Mouse (Mus musculus): ENCODE measurements around the gene Slc6a16. TPM values are rescaled to one million over a fixed set of nuclear protein-coding genes. Genes with fewer than 3 reads are reported as not detected.

Slc6a16 gene
- total RNA-seq, 2 experiments from 2014 or later = not detected

DNA sequence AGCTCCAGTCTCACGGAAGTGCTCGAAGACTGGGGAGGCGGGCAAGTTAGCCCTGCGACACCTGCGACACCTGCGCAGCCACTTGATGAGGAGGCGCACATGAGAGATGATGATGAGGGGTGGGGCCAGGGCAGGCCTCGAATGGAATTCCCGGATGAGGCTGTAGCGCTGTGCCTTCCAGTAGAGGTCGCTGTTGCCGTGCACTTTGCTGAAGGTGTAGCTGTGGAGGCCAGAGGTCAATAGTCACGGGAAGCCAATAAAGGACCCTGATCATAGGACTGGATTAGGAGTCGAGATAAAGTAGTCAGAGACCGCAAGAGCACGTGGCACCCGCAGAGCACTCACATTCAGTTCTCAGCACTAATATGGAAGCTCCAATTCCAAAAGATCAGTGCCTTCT lies 64.4 kb downstream of the Slc6a16 start:
- peak; percentile 41 to 55 for DNase-seq
- intact Hi-C loops (cut with DNase I) = loop anchor here (5.0 kb wide), 1 partner anchor 82 kb away; no protein-coding TSS in a partner anchor

DNA sequence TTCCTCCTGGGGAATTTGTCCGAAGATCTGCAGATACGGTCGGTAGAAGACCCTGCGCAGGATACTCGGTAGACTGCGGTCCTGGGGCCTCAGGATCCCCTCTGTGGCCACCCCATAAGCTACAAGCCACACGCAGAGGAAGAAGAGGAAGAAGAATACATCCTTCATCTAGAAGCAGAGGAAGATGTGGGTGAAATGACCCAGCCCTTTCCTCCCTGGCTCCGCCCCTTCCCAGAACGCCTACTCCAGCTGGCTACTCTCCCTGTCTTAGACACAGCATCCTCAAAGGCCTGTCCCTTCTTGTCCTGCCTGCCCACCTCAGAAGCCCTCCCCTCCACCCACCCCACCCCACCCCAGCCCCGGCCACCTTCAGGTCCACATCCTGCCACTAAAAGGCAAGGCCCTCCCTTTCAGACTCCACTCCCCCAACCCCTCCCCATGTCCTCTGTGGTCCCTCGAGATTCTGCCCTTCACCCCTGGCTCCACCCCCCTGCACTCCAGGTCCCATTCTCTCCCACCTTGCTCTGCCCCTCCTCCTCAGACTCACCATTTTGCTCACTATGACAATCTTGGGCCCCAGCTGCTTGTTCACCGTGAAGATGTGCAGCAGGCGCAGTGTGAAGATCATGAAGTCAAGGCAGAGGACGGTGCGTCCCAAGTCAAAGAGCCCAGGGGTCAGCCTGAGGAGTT lies 67.8 kb downstream of the Slc6a16 start:
- DNase-seq = no peak
- intact Hi-C loops (cut with DNase I) = loop anchor here (5.0 kb wide), 1 partner anchor 79 kb away; no protein-coding TSS in a partner anchor

DNA sequence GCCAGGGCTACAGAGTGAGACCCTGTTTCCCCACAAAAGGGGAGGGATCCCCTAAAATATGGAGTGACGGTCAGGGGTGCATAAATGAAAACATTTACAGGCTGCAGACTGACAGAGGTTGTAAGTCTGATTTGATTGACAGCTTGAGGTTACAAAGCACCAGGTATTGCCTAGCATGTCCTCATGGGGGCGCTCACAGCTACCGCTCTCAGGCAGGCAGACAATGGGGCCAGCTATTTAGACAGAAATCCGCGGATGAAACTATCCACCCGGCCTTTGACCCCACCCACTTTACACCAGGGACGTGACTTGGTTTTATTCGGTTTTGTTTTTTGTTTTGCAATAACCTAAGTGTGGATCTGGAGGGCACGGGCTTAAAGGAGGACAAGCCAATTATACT lies 68.6 kb downstream of the Slc6a16 start:
- intact Hi-C loops (cut with DNase I) = loop anchor here (5.0 kb wide), 1 partner anchor 78 kb away; no protein-coding TSS in a partner anchor
- DNase-seq = peak; percentile 46 to 48

- no peak for DNase-seq
Measured at GRCm38 (mm10) chr7:45312023-45312422, 71.1 kb downstream of the Slc6a16 start.

GRCm38 (mm10) chr7:45312686-45313453 lies 72.0 kb downstream of the Slc6a16 start:
- intact Hi-C loops (cut with DNase I) = no loop called here
- DNase-seq = no peak

More at GRCm38 (mm10) chr7:45312023-45312422, 71.1 kb downstream of the Slc6a16 start:
- intact Hi-C loops (cut with DNase I) = no loop called here

DNA sequence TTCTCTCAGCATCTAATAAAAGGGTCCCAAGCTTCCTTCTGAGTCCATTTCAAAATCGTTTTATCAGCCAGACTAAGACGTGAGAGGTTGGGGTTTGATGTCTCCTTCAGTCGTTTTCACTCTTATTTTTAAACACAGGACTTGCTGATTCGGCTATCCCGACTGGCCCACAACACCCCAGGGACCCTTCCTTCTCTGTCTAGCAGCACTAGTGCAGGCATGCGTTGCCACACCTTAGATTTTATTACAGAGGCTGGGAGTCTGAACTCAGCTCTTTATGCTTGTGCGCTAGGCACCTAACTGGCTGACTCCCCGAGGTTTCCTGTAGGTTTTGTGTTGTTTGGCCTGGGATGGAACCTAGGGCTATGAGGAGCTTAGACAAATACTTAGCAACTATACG lies 72.6 kb downstream of the Slc6a16 start:
- DNase-seq = no peak

GRCm38 (mm10) chr7:45315182-45315701 lies 74.4 kb downstream of the Slc6a16 start:
- no peak for DNase-seq
- intact Hi-C loops (cut with DNase I) = no loop called here

More for the DNA sequence above, 72.6 kb downstream of the Slc6a16 start:
- intact Hi-C loops (cut with DNase I) = no loop called here

DNA sequence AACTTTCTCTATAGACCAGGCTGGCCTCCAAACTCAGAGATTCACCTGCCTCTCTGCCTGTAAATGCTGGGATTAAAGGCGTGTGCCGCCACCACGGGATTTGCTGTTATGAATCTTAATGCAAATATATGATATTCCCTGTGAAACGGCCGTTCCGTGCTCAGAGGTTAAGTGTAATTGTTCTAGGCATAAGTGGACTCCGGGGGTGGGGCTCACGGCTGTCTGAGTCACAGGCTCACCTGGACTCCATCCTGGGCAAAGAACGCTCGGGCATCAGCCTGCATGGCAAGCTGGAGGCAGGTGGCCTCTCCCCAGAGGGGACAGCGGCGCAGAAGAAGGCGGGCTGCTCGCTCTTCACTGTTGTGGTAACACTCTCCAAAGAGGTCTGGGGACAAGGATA lies 75.7 kb downstream of the Slc6a16 start:
- DNase-seq = no peak
- intact Hi-C loops (cut with DNase I) = no loop called here

DNA sequence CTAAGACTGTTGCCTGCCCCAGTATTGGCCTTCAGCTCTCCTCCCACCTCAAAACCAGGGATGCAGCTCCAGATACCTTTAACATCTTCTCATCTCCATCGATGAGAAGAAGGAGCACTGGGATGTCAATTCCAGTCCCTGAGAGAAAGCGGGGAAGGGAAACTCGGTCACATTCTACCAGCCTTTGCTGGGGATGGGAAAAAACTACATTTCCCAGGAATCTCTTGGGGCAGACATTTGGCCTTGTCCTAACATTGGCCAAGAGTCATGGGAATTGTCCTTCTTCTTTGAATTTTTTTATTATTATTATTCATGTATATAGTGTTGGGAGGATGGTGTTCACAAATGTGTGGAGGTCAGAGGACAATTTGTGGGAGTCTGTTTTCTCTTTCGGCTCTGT lies 81.4 kb downstream of the Slc6a16 start:
- intact Hi-C loops (cut with DNase I) = no loop called here
- DNase-seq = no peak

Other genes starting within 250 kb of the Slc6a16 start
- 10 to 100 TPM; 18.3 to 20.3 TPM for gene Irf3, start 243.4 kb upstream of the Slc6a16 start, total RNA-seq (2021)
- gene Bcl2l12, start 242.4 kb upstream of the Slc6a16 start, total RNA-seq (2021) = 1 to 10 TPM; 8.0 to 8.9 TPM
- 10 to 100 TPM; 36.9 to 40.2 TPM for gene Scaf1, start 224.7 kb upstream of the Slc6a16 start, total RNA-seq (2021)
- 10 to 100 TPM; 20.6 to 21.8 TPM for gene Rras, start 223.1 kb upstream of the Slc6a16 start, total RNA-seq (2021)
- gene Prr12, start 188.2 kb upstream of the Slc6a16 start, total RNA-seq (2021) = 10 to 100 TPM; 11.3 to 14.1 TPM
- gene Nosip, start 178.7 kb upstream of the Slc6a16 start, total RNA-seq (2021) = 10 to 100 TPM; 29.0 to 30.8 TPM
- gene Prrg2, start 178.4 kb upstream of the Slc6a16 start, total RNA-seq (2021) = 1 to 10 TPM; 8.0 to 8.8 TPM
- gene Rcn3, start 148.9 kb upstream of the Slc6a16 start, total RNA-seq (2021) = 10 to 100 TPM; 17.3 to 20.9 TPM
- gene Fcgrt, start 137.2 kb upstream of the Slc6a16 start, total RNA-seq (2021) = 10 to 100 TPM; 39.2 to 40.0 TPM
- 100 to 1,000 TPM; 388 to 460 TPM for gene Rps11, start 116.6 kb upstream of the Slc6a16 start, total RNA-seq (2021)
- 100 to 1,000 TPM; 488 to 598 TPM for gene Rpl13a, start 112.3 kb upstream of the Slc6a16 start, total RNA-seq (2021)
- gene Gm45713, start 104.9 kb upstream of the Slc6a16 start, total RNA-seq (2021) = not detected
- gene Flt3l, start 104.7 kb upstream of the Slc6a16 start, total RNA-seq (2021) = 1 to 10 TPM; 2.8 to 4.0 TPM
- gene Pih1d1, start 86.8 kb upstream of the Slc6a16 start, total RNA-seq (2021) = 10 to 100 TPM; 28.6 to 36.2 TPM
- gene Aldh16a1, start 86.5 kb upstream of the Slc6a16 start, total RNA-seq (2021) = 10 to 100 TPM; 10.6 to 14.3 TPM
- gene Slc17a7, start 77.1 kb upstream of the Slc6a16 start, total RNA-seq (2021) = under 1 TPM; 0.76 to 0.79 TPM
- gene Gfy, start 61.5 kb upstream of the Slc6a16 start, total RNA-seq (2021) = not detected
- gene Pth2, start 60.1 kb upstream of the Slc6a16 start, total RNA-seq (2021) = not detected
- not detected for gene Ccdc155, start 36.2 kb upstream of the Slc6a16 start, total RNA-seq (2021)
- gene Dkkl1, start 28.9 kb upstream of the Slc6a16 start, total RNA-seq (2021) = not detected
- 1 to 10 TPM; 2.7 to 3.3 TPM for gene Tead2, start 25.3 kb upstream of the Slc6a16 start, total RNA-seq (2021)
- gene Cd37, start 2.0 kb upstream of the Slc6a16 start, total RNA-seq (2021) = 1 to 10 TPM in 1 of 2 experiments, under 1 TPM in 1; 0.79 to 1.5 TPM
- not detected for gene Slc6a21, start 36.4 kb downstream of the Slc6a16 start, total RNA-seq (2021)
- gene Trpm4, start 92.7 kb downstream of the Slc6a16 start, total RNA-seq (2021) = 10 to 100 TPM; 20.1 to 20.7 TPM
- gene Hrc, start 94.2 kb downstream of the Slc6a16 start, total RNA-seq (2021) = 100 to 1,000 TPM; 818 to 890 TPM
- gene Ppfia3, start 125.9 kb downstream of the Slc6a16 start, total RNA-seq (2021) = under 1 TPM; 0.07 to 0.08 TPM
- gene Lin7b, start 129.5 kb downstream of the Slc6a16 start, total RNA-seq (2021) = not detected
- gene Snrnp70, start 154.7 kb downstream of the Slc6a16 start, total RNA-seq (2021) = 10 to 100 TPM; 70.2 to 84.1 TPM
- gene Kcna7, start 164.6 kb downstream of the Slc6a16 start, total RNA-seq (2021) = 10 to 100 TPM; 78.3 to 85.9 TPM
- 1 to 10 TPM; 3.4 to 5.5 TPM for gene Ntf5, start 172.6 kb downstream of the Slc6a16 start, total RNA-seq (2021)
- under 1 TPM; 0.54 to 0.67 TPM for gene Lhb, start 179.7 kb downstream of the Slc6a16 start, total RNA-seq (2021)
- 100 to 1,000 TPM; 275 to 279 TPM for gene Gys1, start 193.8 kb downstream of the Slc6a16 start, total RNA-seq (2021)
- 10 to 100 TPM; 22.1 to 23.0 TPM for gene Ruvbl2, start 197.0 kb downstream of the Slc6a16 start, total RNA-seq (2021)
- 100 to 1,000 TPM; 132 to 146 TPM for gene Ftl1, start 218.8 kb downstream of the Slc6a16 start, total RNA-seq (2021)
- 10 to 100 TPM; 13.8 to 14.6 TPM for gene Bax, start 225.8 kb downstream of the Slc6a16 start, total RNA-seq (2021)
- gene Tulp2, start 240.8 kb downstream of the Slc6a16 start, total RNA-seq (2021) = under 1 TPM in 1 of 2 experiments, not detected in 1; 0.39 TPM
- 1 to 10 TPM; 6.1 to 6.6 TPM for gene Gm45808, start 245.7 kb downstream of the Slc6a16 start, total RNA-seq (2021)
- 10 to 100 TPM; 11.4 to 12.8 TPM for gene Dhdh, start 247.7 kb downstream of the Slc6a16 start, total RNA-seq (2021)